Mouse (Mus musculus): ENCODE measurements around the gene Exosc7.

The Exosc7 gene

GRCm38 (mm10) chr9:123138891-123139474 lies 26.0 kb downstream of the Exosc7 start:
- peak; percentile 24 for DNase-seq (ENCODE audit: low spot score)

- no peak for DNase-seq (ENCODE audit: low spot score)
Measured at GRCm38 (mm10) chr9:123139887-123140614, 27.0 kb downstream of the Exosc7 start.

DNA sequence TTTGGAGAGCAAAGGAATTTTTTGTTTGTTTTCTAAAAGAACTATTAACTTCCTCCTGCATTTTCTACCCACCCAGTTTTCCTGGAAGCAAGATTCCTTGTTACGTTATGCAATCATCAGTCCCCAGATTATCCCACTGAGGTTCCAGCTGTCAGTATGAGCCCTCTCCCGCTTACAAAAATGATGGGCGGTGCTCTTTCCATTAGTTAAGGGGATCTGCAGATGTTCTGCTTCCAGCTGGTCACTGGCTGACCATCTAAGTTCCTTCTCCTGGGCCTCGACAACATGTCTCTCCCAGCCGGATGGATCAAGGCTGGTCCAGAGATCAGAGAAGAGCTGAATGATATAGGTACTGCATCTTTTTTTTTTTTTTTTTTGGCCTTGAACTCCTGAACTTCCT lies 35.4 kb downstream of the Exosc7 start:
- DNase-seq (ENCODE audit: low spot score), result no peak

GRCm38 (mm10) chr9:123150241-123151020 lies 37.4 kb downstream of the Exosc7 start, which contains the start of gene Clec3b:
Gene Clec3b, plus strand, starts transcription at chr9:123150946.
- no peak for DNase-seq (ENCODE audit: low spot score)

DNA sequence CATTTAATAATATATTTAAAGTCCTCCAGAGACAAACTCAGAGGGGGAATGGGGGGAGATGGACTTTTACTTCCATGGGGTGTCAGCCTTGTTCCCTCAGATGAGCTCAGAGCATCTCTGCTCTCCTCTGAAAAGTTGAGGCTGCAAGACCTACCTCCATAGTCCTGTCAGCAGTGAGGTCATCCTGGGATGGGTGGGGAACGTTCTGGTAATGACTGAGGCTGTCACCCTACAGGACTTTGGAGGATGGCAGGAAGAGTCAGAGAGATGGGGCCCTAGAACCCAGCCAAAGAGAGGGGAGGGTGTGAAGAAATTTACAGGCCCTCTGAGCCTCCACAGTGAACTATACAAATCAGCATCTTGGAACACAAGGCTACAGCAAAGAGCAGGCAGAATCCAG lies 38.5 kb downstream of the Exosc7 start:
- no peak for DNase-seq (ENCODE audit: low spot score)

- no peak for DNase-seq (ENCODE audit: low spot score)
Measured at GRCm38 (mm10) chr9:123152026-123152425, 39.0 kb downstream of the Exosc7 start.

- no peak for DNase-seq (ENCODE audit: low spot score)
Measured at GRCm38 (mm10) chr9:123153121-123153520, 40.1 kb downstream of the Exosc7 start.

- DNase-seq (ENCODE audit: low spot score), result peak; percentile 11
Measured at GRCm38 (mm10) chr9:123156910-123157361, 43.9 kb downstream of the Exosc7 start.

DNA sequence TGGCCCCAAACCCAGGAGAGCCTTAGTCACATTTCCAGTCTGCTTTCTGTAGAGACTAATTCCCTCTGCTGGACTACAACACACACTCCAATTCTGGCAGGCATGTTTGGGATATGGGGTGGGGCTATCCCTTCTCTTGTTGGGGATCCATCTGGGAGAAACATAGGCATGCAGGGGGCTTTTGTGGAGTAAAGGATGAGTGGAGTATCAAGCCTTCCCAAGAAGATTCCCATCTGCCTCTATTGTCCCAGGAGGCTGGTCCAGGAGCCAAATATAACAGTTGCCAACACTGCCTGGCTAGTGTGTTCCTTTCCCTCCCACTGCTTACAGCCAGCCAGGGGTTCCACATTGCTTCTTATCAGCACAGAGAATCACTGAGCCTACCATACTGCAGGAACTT lies 44.7 kb downstream of the Exosc7 start:
- DNase-seq (ENCODE audit: low spot score), result no peak

DNA sequence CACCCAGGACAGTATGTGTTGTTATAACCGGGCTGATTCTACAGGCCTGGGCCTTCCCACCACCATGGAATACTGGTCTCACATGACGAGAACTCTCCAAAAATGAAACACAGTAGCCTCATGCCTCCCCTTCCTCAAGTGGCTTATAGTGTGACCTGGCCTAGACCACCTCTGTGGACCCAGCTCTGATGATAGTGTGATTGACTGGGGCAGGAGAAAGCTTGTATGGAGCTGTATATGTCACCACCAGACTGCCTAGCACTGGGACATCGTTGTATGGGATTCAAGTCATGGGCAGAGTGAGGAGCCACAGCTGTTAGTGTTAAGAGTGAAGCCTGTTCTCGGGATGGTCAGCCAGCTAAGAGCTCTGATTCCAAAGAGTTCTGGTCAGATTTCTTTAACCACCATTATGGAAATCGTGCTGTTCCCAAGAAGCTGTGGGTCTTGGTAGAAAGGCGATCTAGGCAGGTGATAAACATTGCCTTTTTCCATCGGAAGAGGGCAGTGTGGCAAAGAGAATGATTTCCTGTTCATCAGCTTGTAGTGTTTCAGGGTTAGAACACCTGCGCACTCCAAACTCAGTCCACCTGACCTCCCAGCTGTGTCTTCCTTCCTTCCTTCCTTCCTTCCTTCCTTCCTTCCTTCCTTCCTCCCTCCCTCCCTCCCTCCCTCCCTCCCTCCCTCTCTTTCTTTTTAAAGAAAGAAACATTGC lies 45.3 kb downstream of the Exosc7 start:
- peak; percentile 64 for DNase-seq (ENCODE audit: low spot score)

GRCm38 (mm10) chr9:123159330-123159729 lies 46.3 kb downstream of the Exosc7 start:
- peak; percentile 79 for DNase-seq (ENCODE audit: low spot score)

- no peak for DNase-seq (ENCODE audit: low spot score)
Measured at GRCm38 (mm10) chr9:123161792-123162191, 48.8 kb downstream of the Exosc7 start.

DNA sequence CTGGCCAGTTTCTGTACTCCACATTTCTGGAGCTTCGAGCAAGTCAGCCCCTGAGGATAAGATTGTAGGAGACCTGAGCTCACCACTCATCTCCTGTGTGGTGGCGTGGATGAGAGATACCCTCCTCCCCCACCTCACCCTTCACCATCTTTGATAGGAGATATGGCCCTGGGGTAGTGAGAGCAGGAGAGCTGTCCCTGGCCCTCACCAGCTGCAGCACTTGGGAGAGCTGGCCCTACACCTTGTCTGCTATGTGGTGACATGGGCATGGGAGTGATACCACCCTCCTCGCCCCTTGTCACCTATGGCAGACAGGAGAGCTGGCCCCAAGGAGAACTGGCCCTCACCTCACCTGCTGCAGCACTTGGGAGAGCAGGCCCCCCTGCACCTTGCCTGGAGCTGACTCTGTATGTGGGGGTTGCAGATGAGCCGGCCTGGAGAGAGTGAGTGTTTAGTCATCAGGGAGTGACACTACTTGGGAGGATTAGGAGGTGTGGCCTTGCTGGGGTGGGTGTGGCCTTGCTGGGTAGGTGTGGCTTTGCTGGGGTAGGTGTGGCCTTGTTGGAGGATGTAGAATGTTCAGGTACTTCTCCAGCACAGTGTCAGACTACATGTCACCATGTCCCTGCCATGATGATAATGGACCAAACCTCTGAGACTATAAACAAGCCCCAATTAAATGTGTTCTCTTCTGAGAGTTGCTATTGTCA lies 50.1 kb downstream of the Exosc7 start:
- DNase-seq (ENCODE audit: low spot score), result no peak

GRCm38 (mm10) chr9:123165781-123166443 lies 52.9 kb downstream of the Exosc7 start:
- peak; percentile 5 for DNase-seq (ENCODE audit: low spot score)

GRCm38 (mm10) chr9:123173760-123174159 lies 60.7 kb downstream of the Exosc7 start:
- no peak for DNase-seq (ENCODE audit: low spot score)

DNA sequence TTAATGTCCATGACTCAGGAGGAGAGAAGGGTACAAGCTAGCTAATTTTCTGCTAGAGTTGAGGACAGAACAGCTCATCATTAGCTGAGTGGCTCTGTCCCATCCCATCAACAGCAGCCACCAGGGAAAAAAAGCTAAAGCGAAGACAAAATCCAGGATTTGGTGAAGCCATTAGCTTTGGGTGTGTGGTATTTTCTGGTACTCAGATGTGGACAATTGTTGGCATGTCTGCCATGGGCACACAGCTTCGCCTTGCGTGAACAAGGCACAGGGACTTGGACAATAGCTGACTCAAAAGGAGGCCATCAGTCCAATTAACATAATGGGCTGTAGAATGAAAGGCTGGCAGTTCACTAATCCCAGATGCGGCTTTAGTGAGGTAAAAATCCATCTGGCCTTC lies 61.3 kb downstream of the Exosc7 start:
- no peak for DNase-seq (ENCODE audit: low spot score)

DNA sequence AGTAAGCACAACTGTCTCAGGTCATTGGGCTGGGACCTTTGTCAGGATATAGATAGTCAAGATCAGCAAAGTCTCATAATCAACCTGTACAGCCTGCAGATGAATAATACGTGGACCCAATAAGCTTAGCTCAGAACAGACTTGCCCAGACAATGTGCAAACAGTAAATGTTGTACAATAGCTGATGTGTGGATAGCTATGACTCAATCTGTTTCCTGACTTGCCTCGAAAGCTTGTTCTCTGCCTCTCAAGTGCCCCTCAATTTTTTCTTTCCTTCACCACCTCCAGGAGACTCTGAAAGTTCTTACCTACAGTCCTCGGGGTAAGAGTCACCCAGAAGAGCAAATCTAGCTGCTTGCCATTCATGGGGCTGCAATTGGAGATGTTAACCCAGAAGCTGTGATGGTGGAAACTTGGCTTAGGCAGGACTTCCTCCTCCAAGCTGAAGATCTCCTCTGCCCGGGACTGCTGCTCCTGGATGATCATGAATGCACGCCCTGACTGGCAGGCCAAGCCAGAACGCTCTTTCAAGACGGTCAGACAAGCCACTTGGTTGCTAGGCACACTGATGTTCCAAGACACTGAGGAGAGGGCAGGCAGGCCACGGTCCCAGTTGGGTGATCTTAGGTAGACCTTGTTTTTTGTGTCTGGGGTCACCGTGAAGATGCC lies 64.5 kb downstream of the Exosc7 start:
- no peak for DNase-seq (ENCODE audit: low spot score)

DNA sequence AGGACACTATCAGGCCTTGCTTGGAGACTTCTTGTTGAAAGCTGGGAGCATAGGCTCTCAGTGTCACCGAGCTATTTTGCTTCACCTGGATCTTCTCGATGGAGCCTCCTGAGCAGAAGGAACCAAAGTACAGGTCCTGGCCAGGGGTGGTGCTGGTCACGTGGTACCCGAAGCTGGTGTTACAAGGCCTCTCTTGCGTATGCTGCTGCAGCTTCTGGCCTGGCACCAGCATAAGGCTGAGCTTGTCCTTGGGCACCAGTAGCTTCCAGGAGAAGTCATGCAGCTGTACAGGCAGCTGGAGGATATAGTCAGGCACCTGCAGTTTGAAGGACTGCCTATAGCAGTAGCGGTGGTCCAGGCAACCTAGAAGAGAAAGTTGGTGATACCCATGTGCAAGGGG lies 67.0 kb downstream of the Exosc7 start:
- DNase-seq (ENCODE audit: low spot score), result no peak

- no peak for DNase-seq (ENCODE audit: low spot score)
Measured at GRCm38 (mm10) chr9:123183226-123183625, 70.2 kb downstream of the Exosc7 start.

- no peak for DNase-seq (ENCODE audit: low spot score)
Measured at GRCm38 (mm10) chr9:123185546-123185945, 72.5 kb downstream of the Exosc7 start.

Data from embryo, embryonic 10.5 days (tissue).